Comparison of ENCODE assay signal across 9 mouse cellular contexts in the genomic region with DNA sequence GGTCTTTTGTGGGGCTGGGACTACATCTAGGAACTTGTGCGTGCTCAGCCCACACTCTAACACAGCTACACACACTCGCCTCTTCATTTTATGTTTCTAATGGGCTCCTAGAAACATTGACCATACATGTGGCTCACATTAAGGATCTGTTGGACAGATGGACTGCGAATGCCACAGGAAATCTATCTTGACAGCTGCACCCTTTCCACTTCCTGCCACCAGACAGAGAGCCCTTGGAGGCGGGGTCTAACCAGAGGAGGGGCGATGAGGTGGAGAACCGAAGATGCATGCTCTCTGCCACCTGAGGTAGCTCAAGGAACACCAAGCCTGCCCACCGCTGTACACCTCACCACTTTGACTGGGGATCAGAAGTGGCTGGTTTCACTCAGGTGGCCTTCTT. TPM values are rescaled to one million over a fixed set of nuclear protein-coding genes. Genes with fewer than 3 reads are reported as not detected.
DNase-seq lines count a peak whose midpoint lies in the region; ATAC-seq and TF ChIP-seq lines count a peak whose summit lies in the region.
"Had no signal": no experiment of that assay in that cellular context is flagged by ENCODE, and none has a peak within 500 bp of the region (broad histone marks: within the 10 kb centered on the region; RNA-seq: fewer than 3 reads in every experiment).

No protein-coding gene starts in this region.

- H3ac ChIP-seq in C2C12 (ENCODE audit: control insufficient read depth, insufficient read length, low read depth) = no peak overlapping the region

- no peaks in the 10 kb centered on the region for H3K36me3 ChIP-seq in C2C12 (ENCODE audit: control insufficient read depth, insufficient read depth)
- no peaks in the 10 kb centered on the region for H3K36me3 ChIP-seq in heart, embryonic 12.5 days

- H3K4me1 ChIP-seq in heart, embryonic 12.5 days (replicated peaks) = peaks cover 10% of the 10 kb centered on the region

- H3K79me2 ChIP-seq in C2C12 (ENCODE audit: control insufficient read depth, insufficient read depth) = no peaks in the 10 kb centered on the region

- no peak overlapping the region for H3K4me3 ChIP-seq in C2C12 (ENCODE audit: insufficient read depth, poor library complexity, severe bottlenecking)
- H3K4me3 ChIP-seq in heart, embryonic 12.5 days = no peak overlapping the region

- no peaks in the 10 kb centered on the region for H3K27me3 ChIP-seq in C2C12 (ENCODE audit: control insufficient read depth, insufficient read depth, insufficient read length)
- no peaks in the 10 kb centered on the region for H3K27me3 ChIP-seq in heart, embryonic 12.5 days (replicated peaks)

- peak; percentile 69 for ATAC-seq in granulocyte monocyte progenitor cell, adult 5-6 weeks (replicated peaks; ENCODE audit: poor library complexity, severe bottlenecking)
- 0 out of 2 replicates have a peak, but pooled peaks have one; percentile 19 for ATAC-seq in megakaryocyte-erythroid progenitor cell, adult 5-6 weeks (replicated peaks; ENCODE audit: low FRiP score, low TSS enrichment, poor library complexity, severe bottlenecking)
- no peak for ATAC-seq in heart, embryonic 12.5 days (ENCODE audit: insufficient number of reproducible peaks, low FRiP score)

- DNase-seq in MEL-GATA-1-ER (ENCODE audit: extremely low read depth, low read depth) = peak; percentile 26
- DNase-seq in kidney, postnatal 14 days = no peak
- DNase-seq in heart, adult 18-20 months = no peak
- DNase-seq in testis, postnatal 14 days (ENCODE audit: low spot score) = no peak
- DNase-seq: cerebellum, adult 2 months had no signal

- H3K4me2 ChIP-seq in heart, embryonic 12.5 days = no peak overlapping the region

- H3K9ac ChIP-seq in heart, embryonic 12.5 days = no peak overlapping the region

- WGBS in heart, embryonic 12.5 days = 59% methylated on average over 7 of the region's 7 CpGs

- H3K9me3 ChIP-seq in heart, embryonic 12.5 days (replicated peaks) = no peaks in the 10 kb centered on the region

- H3K79me3 ChIP-seq in C2C12 (ENCODE audit: low read depth) = no peaks in the 10 kb centered on the region

- no peak for TF ChIP-seq CTCF in C2C12 (IDR thresholded peaks at IDR 0.05; ENCODE audit: control insufficient read depth, insufficient read depth, insufficient read length)

- no peak overlapping the region for H3K27ac ChIP-seq in heart, embryonic 12.5 days (ENCODE audit: poor library complexity, severe bottlenecking)

TF ChIP-seq in C2C12, 6 proteins besides CTCF, POLR2A, EP300 and RAD21:
- no peak for TF ChIP-seq MAX (IDR thresholded peaks at IDR 0.05)
- peak; percentile 53 for TF ChIP-seq MYOD1 (IDR thresholded peaks at IDR 0.05; ENCODE audit: control insufficient read depth, insufficient read length, low read depth)

RNA-seq across cellular contexts. Expression of gene Vegfa, which starts 57.7 kb away (rescaled TPM):
- polyA plus RNA-seq in C2C12 (2012; fragmentation: generic; extraction: Trizol) = 52.5 TPM
- 21.2 and 28.6 TPM in 2 replicates for total RNA-seq in granulocyte monocyte progenitor cell, adult 5-6 weeks (2014; fragmentation: Nextera tagmentation)
- total RNA-seq in granulocyte monocyte progenitor cell, adult 5-6 weeks (2017) = 34.3 and 41.4 TPM in 2 replicates
- total RNA-seq in megakaryocyte-erythroid progenitor cell, adult 5-6 weeks (2014; fragmentation: Nextera tagmentation) = 8.8 and 12.5 TPM in 2 replicates
- total RNA-seq in megakaryocyte-erythroid progenitor cell, adult 5-6 weeks (2017) = 15.2 and 17.2 TPM in 2 replicates
- 6.5 and 6.9 TPM in 2 replicates for polyA plus RNA-seq in heart, embryonic 12.5 days (2016; fragmentation: Nextera tagmentation; extraction: Ambion mirVana)
- total RNA-seq in heart, adult 18-20 months (2021) = 100 to 1,000 TPM; 233 to 240 TPM

Comparison
In these comparisons a context has a peak if more than half of its experiments do, and no peak if none do; other contexts are left out.
1. RNA of gene Vegfa, which starts 57.7 kb away (total RNA-seq): 233 to 240 TPM in heart, adult 18-20 months; 21.2 to 41.4 TPM in granulocyte monocyte progenitor cell, adult 5-6 weeks and 8.8 to 17.2 TPM in megakaryocyte-erythroid progenitor cell, adult 5-6 weeks; every median in the first group is over 4 times any median in the second.